Mouse (Mus musculus): Measurements from ENCODE around the gene Cttnbp2. TPM values are rescaled to one million over a fixed set of nuclear protein-coding genes. Genes with fewer than 3 reads are reported as not detected.

The Cttnbp2 gene
- polyA plus RNA-seq, 1 experiment from 2014 or later = 43.4 TPM

GRCm38 (mm10) chr6:18432362-18432761 lies 82.3 kb downstream of the Cttnbp2 start:
- 85% methylated on average over 3 of the region's 3 CpGs for WGBS

GRCm38 (mm10) chr6:18431891-18432290 lies 82.8 kb downstream of the Cttnbp2 start:
- no peak overlapping the region for H3K4me2 ChIP-seq (replicated peaks)

More at GRCm38 (mm10) chr6:18432362-18432761, 82.3 kb downstream of the Cttnbp2 start:
- ATAC-seq = no peak
- Histone ChIP-seq H3K9me3 (no peaks in the 10 kb centered on the region), H3K4me1 (replicated peaks) (no peaks in the 10 kb centered on the region), H3K4me3 (replicated peaks) (no peak overlapping the region), H3K27ac (no peak overlapping the region), H3K4me2 (replicated peaks) (no peak overlapping the region), H3K36me3 (peaks cover 18% of the 10 kb centered on the region), H3K9ac (replicated peaks) (no peak overlapping the region), H3K27me3 (no peaks in the 10 kb centered on the region)

GRCm38 (mm10) chr6:18430062-18430461 lies 84.6 kb downstream of the Cttnbp2 start:
- no peak for ATAC-seq
- Histone ChIP-seq H3K27me3 (no peaks in the 10 kb centered on the region), H3K9ac (replicated peaks) (no peak overlapping the region), H3K4me3 (replicated peaks) (no peak overlapping the region), H3K4me1 (replicated peaks) (no peaks in the 10 kb centered on the region), H3K4me2 (replicated peaks) (no peak overlapping the region), H3K27ac (no peak overlapping the region), H3K9me3 (no peaks in the 10 kb centered on the region), H3K36me3 (peaks cover 17% of the 10 kb centered on the region)
- WGBS = 53% methylated on average over 3 of the region's 3 CpGs

More at GRCm38 (mm10) chr6:18431891-18432290, 82.8 kb downstream of the Cttnbp2 start:
- Histone ChIP-seq H3K9ac (replicated peaks) (no peak overlapping the region), H3K9me3 (no peaks in the 10 kb centered on the region), H3K27ac (no peak overlapping the region), H3K27me3 (no peaks in the 10 kb centered on the region), H3K4me1 (replicated peaks) (no peaks in the 10 kb centered on the region), H3K4me3 (replicated peaks) (no peak overlapping the region), H3K36me3 (peaks cover 19% of the 10 kb centered on the region)
- WGBS = 92% methylated on average over 2 of the region's 2 CpGs
- no peak for ATAC-seq

GRCm38 (mm10) chr6:18424822-18425221 lies 89.8 kb downstream of the Cttnbp2 start:
- 93% methylated on average over 6 of the region's 6 CpGs for WGBS

GRCm38 (mm10) chr6:18424367-18424766 lies 90.3 kb downstream of the Cttnbp2 start:
- 79% methylated on average over 3 of the region's 3 CpGs for WGBS
- ATAC-seq = no peak
- no peak overlapping the region for H3K4me3 ChIP-seq (replicated peaks)

More at GRCm38 (mm10) chr6:18424822-18425221, 89.8 kb downstream of the Cttnbp2 start:
- no peak overlapping the region for H3K4me2 ChIP-seq (replicated peaks)
- 0 out of 2 replicates have a peak, but pooled peaks cover 3% of the 10 kb centered on the region for H3K4me1 ChIP-seq (replicated peaks)
- H3K9ac ChIP-seq (replicated peaks) = no peak overlapping the region
- H3K36me3 ChIP-seq = peaks cover 10% of the 10 kb centered on the region
- H3K27me3 ChIP-seq = no peaks in the 10 kb centered on the region
- H3K4me3 ChIP-seq (replicated peaks) = no peak overlapping the region
- H3K27ac ChIP-seq = no peak overlapping the region
- no peak for ATAC-seq
- no peaks in the 10 kb centered on the region for H3K9me3 ChIP-seq

GRCm38 (mm10) chr6:18423112-18423511 lies 91.5 kb downstream of the Cttnbp2 start:
- Histone ChIP-seq H3K4me3 (replicated peaks) (no peak overlapping the region), H3K4me2 (replicated peaks) (no peak overlapping the region), H3K9me3 (no peaks in the 10 kb centered on the region), H3K27me3 (no peaks in the 10 kb centered on the region), H3K4me1 (replicated peaks) (0 out of 2 replicates have a peak, but pooled peaks cover 3% of the 10 kb centered on the region), H3K27ac (no peak overlapping the region), H3K9ac (replicated peaks) (no peak overlapping the region), H3K36me3 (peaks cover 19% of the 10 kb centered on the region)
- no peak for ATAC-seq
- 71% methylated on average over 6 of the region's 6 CpGs for WGBS

More at GRCm38 (mm10) chr6:18424367-18424766, 90.3 kb downstream of the Cttnbp2 start:
- H3K9ac ChIP-seq (replicated peaks) = no peak overlapping the region
- H3K27ac ChIP-seq = no peak overlapping the region
- no peaks in the 10 kb centered on the region for H3K27me3 ChIP-seq
- H3K4me1 ChIP-seq (replicated peaks) = 0 out of 2 replicates have a peak, but pooled peaks cover 3% of the 10 kb centered on the region
- H3K36me3 ChIP-seq = peaks cover 14% of the 10 kb centered on the region
- H3K9me3 ChIP-seq = no peaks in the 10 kb centered on the region
- no peak overlapping the region for H3K4me2 ChIP-seq (replicated peaks)

GRCm38 (mm10) chr6:18421561-18421960 lies 93.1 kb downstream of the Cttnbp2 start:
- WGBS = 44% methylated on average over 2 of the region's 2 CpGs
- Histone ChIP-seq H3K27ac (no peak overlapping the region), H3K4me1 (replicated peaks) (0 out of 2 replicates have a peak, but pooled peaks cover 3% of the 10 kb centered on the region), H3K36me3 (peaks cover 17% of the 10 kb centered on the region), H3K9ac (replicated peaks) (no peak overlapping the region), H3K4me3 (replicated peaks) (no peak overlapping the region), H3K27me3 (no peaks in the 10 kb centered on the region), H3K4me2 (replicated peaks) (no peak overlapping the region), H3K9me3 (no peaks in the 10 kb centered on the region)
- no peak for ATAC-seq

GRCm38 (mm10) chr6:18420660-18421059 lies 94.0 kb downstream of the Cttnbp2 start:
- H3K4me3 ChIP-seq (replicated peaks) = no peak overlapping the region
- no peak overlapping the region for H3K4me2 ChIP-seq (replicated peaks)
- no peaks in the 10 kb centered on the region for H3K9me3 ChIP-seq
- no peaks in the 10 kb centered on the region for H3K27me3 ChIP-seq
- ATAC-seq = 0 out of 2 replicates have a peak, but pooled peaks have one; percentile 45
- no peak overlapping the region for H3K27ac ChIP-seq
- no peak overlapping the region for H3K9ac ChIP-seq (replicated peaks)
- peaks cover 17% of the 10 kb centered on the region for H3K36me3 ChIP-seq
- 65% methylated on average over 9 of the region's 9 CpGs for WGBS
- H3K4me1 ChIP-seq (replicated peaks) = 0 out of 2 replicates have a peak, but pooled peaks cover 3% of the 10 kb centered on the region

- no peak overlapping the region for H3K4me3 ChIP-seq (replicated peaks)
- H3K4me1 ChIP-seq (replicated peaks) = no peaks in the 10 kb centered on the region
- H3K27ac ChIP-seq = no peak overlapping the region
- no peaks in the 10 kb centered on the region for H3K27me3 ChIP-seq
- no peak for ATAC-seq
- no peaks in the 10 kb centered on the region for H3K9me3 ChIP-seq
- H3K4me2 ChIP-seq (replicated peaks) = no peak overlapping the region
- 88% methylated on average over 6 of the region's 6 CpGs for WGBS
- H3K36me3 ChIP-seq = peaks cover 30% of the 10 kb centered on the region
- H3K9ac ChIP-seq (replicated peaks) = no peak overlapping the region
Measured at GRCm38 (mm10) chr6:18417866-18418454, 96.7 kb downstream of the Cttnbp2 start.

GRCm38 (mm10) chr6:18415961-18416360 lies 98.7 kb downstream of the Cttnbp2 start:
- Histone ChIP-seq H3K27ac (no peak overlapping the region), H3K4me2 (replicated peaks) (no peak overlapping the region), H3K9ac (replicated peaks) (no peak overlapping the region), H3K36me3 (peaks cover 34% of the 10 kb centered on the region), H3K4me1 (replicated peaks) (no peaks in the 10 kb centered on the region), H3K27me3 (no peaks in the 10 kb centered on the region), H3K4me3 (replicated peaks) (no peak overlapping the region), H3K9me3 (no peaks in the 10 kb centered on the region)
- no peak for ATAC-seq
- WGBS = 88% methylated on average over 4 of the region's 4 CpGs

- no peak for ATAC-seq
- H3K27me3 ChIP-seq = no peaks in the 10 kb centered on the region
- WGBS = 97% methylated on average over 1 of the region's 1 CpGs
Measured at GRCm38 (mm10) chr6:18411505-18412225, 103.0 kb downstream of the Cttnbp2 start.

GRCm38 (mm10) chr6:18408445-18408844 lies 106.2 kb downstream of the Cttnbp2 start:
- Histone ChIP-seq H3K4me3 (replicated peaks) (no peak overlapping the region), H3K27ac (no peak overlapping the region), H3K9ac (replicated peaks) (no peak overlapping the region), H3K36me3 (peaks cover 43% of the 10 kb centered on the region), H3K9me3 (no peaks in the 10 kb centered on the region), H3K4me2 (replicated peaks) (no peak overlapping the region), H3K4me1 (replicated peaks) (no peaks in the 10 kb centered on the region), H3K27me3 (no peaks in the 10 kb centered on the region)
- no peak for ATAC-seq
- WGBS = 94% methylated on average over 7 of the region's 7 CpGs

More at GRCm38 (mm10) chr6:18411505-18412225, 103.0 kb downstream of the Cttnbp2 start:
- H3K4me3 ChIP-seq (replicated peaks) = no peak overlapping the region
- H3K27ac ChIP-seq = no peak overlapping the region
- H3K4me2 ChIP-seq (replicated peaks) = no peak overlapping the region
- no peaks in the 10 kb centered on the region for H3K9me3 ChIP-seq
- no peaks in the 10 kb centered on the region for H3K4me1 ChIP-seq (replicated peaks)
- peaks cover 29% of the 10 kb centered on the region for H3K36me3 ChIP-seq
- H3K9ac ChIP-seq (replicated peaks) = no peak overlapping the region
